Mouse (Mus musculus): ENCODE measurements at regions not wholly inside any gene's neighbourhood (a gene's known extent, or its start where the extent isn't known, plus 50 kb on each side); places are given as distances from the start of the nearest gene placed in this dataset.

GRCm38 (mm10) chr10:37377258-37378001 is 238.7 kb upstream of the Marcks start:
- no peak for DNase-seq (ENCODE audit: low read depth, low spot score)

DNA sequence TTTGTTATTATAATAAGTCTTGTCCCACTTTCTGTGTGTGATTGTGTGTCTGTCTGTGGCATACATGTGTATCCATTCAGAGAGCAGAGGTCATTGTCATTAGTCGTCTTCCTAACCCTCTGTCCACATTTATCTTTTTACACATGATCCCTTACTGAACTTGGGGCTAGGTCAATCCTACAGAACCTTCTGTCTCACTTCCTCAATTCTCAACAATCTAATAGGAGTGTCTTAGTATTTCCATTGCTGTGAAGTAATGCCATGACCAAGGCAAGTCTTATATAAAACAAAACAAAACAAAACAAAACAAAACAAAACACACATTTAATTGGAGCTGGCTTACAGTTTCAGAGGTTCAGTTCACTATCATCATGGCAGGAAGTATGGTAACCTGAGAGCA is 237.5 kb upstream of the Marcks start:
- DNase-seq (ENCODE audit: low read depth, low spot score), result no peak

- DNase-seq (ENCODE audit: low read depth, low spot score), result no peak
Observed at GRCm38 (mm10) chr10:37375648-37376047, 236.9 kb upstream of the Marcks start.

GRCm38 (mm10) chr10:37368997-37369679 is 230.4 kb upstream of the Marcks start:
- no peak for DNase-seq (ENCODE audit: low read depth, low spot score)

- no peak for DNase-seq (ENCODE audit: low read depth, low spot score)
Observed at GRCm38 (mm10) chr10:37367796-37368195, 229.1 kb upstream of the Marcks start.

DNA sequence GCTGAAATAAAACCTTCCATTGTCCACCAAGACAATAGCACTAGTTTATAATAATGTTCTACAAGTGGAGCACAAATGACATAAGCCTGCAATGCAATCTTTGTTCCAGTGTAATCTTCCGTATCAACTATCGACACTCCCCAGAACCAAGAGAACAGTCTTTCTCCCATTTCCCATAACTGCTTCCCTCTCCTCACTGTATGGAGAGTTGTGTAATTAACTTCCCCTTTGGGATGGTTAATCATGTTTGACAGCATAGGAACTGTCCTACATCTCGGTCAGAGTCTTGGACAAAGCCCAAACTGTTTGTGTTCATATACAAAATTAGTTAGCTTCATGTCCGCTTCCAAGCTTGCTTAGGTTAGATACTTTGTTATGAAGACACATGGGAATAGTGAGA is 225.8 kb upstream of the Marcks start:
- no peak for DNase-seq (ENCODE audit: low read depth, low spot score)

DNA sequence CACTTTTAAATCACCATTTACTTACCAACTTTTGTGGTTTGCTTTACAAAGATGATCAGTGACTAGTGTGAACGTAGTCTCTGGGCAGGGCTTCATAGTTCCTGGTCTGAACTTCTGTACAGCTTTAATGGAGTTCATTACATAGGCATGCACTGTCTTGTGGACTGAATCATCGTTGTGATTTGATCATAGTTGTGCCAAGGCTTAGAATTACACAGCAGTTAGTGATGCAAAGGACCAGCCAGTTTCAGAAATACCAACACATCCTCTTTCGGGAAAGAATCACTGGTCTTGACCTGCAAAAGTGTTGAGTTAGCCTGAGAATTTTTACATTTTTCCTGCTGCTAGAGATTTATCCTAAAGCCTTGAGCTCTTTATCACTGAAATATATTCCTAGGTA is 222.3 kb upstream of the Marcks start:
- DNase-seq (ENCODE audit: low read depth, low spot score), result no peak

DNA sequence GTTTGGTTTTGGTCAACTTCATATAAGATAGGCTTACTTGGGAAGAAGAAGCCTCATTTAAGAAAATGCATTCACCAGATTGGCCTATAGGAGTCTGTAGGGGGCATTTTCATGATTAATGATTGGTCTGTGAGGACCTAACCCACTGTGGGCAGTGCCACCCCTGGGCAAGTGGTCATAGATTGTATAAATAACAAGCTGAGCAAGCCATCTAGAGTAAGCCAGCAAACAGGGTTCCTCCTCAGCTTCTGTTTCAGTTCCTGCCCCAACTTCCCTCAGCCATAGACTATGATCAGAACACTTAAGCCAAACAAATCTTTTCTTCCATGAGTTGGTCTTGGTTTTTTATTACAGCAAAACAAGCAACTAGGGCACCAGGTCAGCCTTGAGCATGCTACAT is 220.2 kb upstream of the Marcks start:
- DNase-seq (ENCODE audit: low read depth, low spot score), result no peak

DNA sequence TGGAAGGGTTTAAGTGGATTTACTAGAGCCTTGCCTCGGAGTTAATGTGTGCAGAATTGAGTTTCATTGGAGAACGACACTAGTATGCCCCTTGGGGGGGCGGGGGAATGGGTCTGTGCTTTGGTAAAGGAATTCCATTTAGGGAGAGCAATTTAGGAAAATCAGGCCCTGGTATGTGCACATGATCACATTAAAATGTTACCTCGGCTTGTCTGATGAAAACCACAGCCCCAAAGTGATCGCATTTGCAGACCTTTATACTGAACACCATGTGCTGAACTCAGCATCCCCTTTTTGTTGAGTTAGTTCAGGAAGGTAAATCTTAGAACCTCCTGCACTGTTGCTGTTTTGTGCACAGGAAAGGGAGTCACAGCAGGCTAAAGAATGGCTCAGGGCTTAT is 219.6 kb upstream of the Marcks start:
- DNase-seq (ENCODE audit: low read depth, low spot score), result no peak

DNA sequence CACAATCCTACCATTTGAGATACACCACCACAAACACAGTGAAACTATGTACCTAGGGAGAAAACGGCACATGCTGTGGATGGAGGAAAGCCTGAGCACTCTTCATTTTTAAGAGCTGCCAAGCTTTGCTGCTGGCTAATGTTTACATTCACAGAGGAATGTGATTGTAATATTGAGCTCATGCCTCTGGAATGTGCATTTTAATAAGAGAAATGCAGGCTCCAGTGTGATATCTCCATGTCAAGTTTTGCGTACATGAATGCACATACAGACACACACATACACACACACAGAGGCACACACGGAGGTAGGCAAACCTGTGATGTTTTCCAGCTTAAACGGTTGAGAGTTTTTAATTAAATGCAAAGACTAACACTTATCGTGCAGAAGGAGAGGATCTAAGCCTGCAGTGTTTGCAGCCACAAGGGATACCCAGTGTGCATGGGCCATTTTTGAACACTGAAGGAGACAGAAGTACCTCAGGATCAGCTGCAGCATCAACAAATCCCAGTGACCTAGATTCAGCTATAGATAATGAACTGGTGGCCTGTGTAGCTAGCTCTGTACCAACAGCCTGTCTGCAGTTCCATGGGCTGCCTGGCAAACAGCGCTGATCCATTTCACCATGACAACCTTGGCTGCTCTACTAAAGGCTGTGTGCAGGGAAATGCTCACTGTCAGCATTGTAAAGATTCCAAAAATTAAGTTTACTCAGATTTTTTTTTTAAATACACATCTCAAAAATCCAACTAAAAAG is 218.8 kb upstream of the Marcks start:
- DNase-seq (ENCODE audit: low read depth, low spot score), result no peak

DNA sequence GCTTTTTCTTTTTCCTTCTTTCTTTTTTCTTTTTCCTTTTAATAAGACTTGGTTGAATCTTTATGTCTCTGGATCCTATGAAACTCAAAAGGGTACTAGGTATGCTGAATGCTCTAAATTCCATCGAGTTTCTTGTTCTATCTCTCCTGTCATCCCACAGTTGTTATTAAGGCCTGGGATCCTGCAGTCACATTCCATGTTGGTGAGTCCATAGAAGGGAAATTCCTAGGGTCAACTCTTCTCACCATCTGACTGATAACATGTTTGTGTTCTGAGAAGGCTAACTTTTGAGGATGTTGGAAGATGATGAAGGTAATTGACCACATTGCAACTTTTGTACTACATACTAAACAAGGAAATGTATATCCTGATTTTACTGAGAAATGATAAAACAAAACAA is 210.5 kb upstream of the Marcks start:
- no peak for DNase-seq (ENCODE audit: low read depth, low spot score)

- DNase-seq (ENCODE audit: low read depth, low spot score), result no peak
Observed at GRCm38 (mm10) chr10:37348416-37348815, 209.7 kb upstream of the Marcks start.

DNA sequence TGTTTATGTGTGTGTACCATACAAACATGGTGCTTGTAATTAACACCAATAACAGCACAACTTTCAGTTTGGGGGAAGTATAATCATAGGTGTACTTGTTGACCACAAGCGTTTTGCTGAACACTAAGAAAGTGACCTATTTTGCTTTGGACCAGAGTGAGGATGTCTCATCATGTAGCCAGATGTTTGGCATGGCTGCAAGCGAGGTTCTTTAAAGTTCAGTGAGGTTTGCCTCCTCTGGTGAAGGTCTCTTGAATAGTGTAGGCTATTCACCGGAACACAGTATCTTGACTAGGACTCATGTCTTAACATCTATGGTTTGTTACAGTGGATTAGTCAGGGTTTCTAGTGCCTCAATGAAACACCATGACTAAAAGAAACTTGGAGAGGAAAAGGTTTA is 208.9 kb upstream of the Marcks start:
- no peak for DNase-seq (ENCODE audit: low read depth, low spot score)

DNA sequence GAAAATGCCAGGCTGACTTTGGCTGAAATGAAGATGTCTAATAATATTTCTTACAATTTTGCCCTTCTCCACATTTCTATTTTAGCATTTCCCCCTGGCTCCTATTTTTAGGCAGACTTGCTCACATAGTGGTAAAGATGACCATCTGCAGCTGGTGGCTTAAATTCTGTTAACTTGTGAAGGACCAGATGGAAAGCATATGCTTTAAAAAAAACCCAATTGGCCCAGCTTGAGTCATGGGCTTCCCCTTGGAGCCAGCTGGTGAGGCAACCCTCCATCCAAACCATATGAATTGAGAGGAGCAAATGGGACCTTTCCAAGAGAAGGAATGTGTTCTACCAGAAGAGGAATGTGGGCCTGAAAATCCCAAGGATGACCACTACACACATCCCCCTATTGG is 204.0 kb upstream of the Marcks start:
- no peak for DNase-seq (ENCODE audit: low read depth, low spot score)

DNA sequence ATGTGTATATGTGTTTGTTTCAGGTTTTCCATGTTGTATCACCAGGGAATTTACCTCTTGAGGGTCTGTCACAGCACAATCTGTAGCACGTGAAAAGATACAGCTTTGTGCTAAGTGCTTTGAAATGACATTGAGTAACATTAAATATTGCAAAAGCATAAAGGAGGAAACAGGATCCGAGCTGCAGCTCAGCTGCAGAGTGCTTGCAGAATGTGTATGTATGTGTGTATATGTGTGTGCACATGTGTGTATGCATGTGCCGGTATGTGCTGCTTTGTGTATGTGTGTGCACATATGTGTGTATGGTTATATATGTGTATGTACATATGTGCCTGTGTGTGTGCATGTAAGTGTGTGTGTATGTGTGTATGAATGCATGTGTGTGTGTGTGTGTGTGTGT is 200.9 kb upstream of the Marcks start:
- no peak for DNase-seq (ENCODE audit: low read depth, low spot score)

- DNase-seq (ENCODE audit: low read depth, low spot score), result peak; percentile 18
Observed at GRCm38 (mm10) chr10:37338073-37338912, 199.6 kb upstream of the Marcks start.

- DNase-seq (ENCODE audit: low read depth, low spot score), result peak; percentile 63
Observed at GRCm38 (mm10) chr10:37337172-37337620, 198.5 kb upstream of the Marcks start.

DNA sequence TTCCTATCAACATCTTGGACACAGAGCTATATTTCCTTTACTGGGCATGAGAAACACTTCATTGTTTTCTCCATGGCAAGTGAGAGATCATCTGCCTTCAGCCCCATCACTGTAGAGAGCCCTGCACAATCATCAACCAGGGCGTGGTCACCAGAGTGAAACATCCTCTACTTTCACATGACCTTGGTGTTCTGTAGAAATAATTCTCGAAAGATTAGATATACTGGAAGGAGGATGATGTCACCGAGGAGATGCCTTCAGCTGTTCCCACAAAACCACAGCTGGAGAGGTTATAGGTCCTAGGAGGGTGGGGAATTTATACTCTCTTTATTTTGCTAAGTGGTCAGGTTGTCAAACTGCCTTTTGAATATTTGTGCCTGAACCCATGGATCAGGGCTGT is 196.4 kb upstream of the Marcks start:
- DNase-seq (ENCODE audit: low read depth, low spot score), result no peak

DNA sequence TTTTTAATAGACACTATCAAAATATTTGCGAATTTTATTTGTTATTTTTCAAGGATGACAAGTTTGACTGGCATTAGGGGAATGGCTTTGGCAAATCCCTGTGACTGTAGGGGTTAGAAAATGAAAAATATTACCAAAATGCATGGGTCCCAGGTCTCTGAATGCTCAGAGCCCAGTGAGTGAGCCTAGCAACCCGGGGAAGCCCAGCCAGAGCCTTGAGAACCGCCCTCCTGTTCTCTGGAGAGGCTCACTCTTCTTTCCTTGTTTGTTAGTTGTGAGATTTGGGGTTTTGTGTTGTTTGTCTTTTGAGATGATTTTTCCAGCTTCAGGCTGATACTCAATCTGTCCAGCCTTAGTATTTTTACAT is 187.4 kb upstream of the Marcks start:
- no peak for DNase-seq (ENCODE audit: low read depth, low spot score)

DNA sequence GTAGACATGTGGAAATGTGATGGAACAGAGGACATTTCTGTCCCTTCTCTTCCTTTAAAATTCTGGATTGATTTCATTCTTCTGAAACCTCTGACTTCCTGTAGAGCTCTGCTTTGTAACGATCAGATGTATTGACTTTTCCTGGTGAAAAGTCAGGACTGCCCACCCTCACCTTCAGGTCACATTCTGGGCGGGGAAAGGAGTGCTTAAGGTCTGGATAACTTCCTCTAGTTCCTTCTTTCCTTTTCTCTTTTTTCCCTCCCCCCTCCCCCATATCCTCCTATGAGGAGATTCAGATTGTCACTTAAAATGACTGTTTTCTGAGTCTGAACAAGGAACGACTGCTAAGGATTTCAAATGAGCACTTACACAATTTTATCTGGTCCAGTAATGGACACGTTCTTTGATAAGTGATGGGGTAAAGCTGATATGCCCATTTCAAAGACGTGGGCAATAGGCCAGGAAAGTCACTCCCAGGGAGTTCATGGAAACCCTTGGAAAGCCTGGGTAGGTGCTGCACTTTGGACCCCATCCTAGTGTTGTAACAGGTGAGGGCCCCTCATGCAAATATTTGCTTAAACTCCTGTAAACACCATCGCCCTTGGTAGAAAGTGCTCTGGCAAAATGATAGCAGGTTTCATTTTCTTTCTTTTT is 186.9 kb upstream of the Marcks start:
- DNase-seq (ENCODE audit: low read depth, low spot score), result no peak

DNA sequence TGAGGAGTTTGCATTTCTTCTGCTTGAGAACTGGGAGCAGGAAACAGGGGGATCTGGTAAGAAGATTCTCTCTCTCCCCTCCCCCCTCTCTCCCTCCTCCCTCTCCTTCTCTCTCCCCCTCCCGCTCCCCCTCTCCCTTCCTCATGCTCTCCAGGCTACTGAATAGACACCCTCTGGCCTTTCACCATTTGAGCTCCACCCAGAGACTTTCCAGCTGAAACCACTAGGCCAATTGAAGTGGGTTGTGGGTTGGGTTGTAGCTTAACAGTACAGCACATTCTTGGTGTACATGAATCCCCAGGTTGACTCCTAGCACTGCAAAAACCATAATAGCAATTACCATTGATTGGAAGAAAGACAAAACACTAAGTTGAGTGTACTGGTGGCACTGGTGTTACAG is 185.0 kb upstream of the Marcks start:
- DNase-seq (ENCODE audit: low read depth, low spot score), result peak; percentile 40

Data from CD4-positive helper T cell, adult 2 months (primary cell).